Mouse (Mus musculus) embryo, embryonic 11.5 days (tissue): Measurements from ENCODE around the gene Dnal1.

Source experiments
- DNase-seq: peaks from one replicate; pipeline ENCODE4 v3.0.0-alpha.2; 2012; ENCODE audit warnings: low read depth, low spot score

The Dnal1 gene

GRCm38 (mm10) chr12:84161616-84162433, 47.7 kb downstream of the Dnal1 start:
- no peak for DNase-seq

GRCm38 (mm10) chr12:84163133-84163532, 49.0 kb downstream of the Dnal1 start:
- DNase-seq = no peak

- DNase-seq = no peak
These were observed 49.5 kb downstream of the Dnal1 start for GRCm38 (mm10) chr12:84163586-84164110.

- DNase-seq = no peak
These were observed 51.6 kb downstream of the Dnal1 start for GRCm38 (mm10) chr12:84165631-84166373.

- no peak for DNase-seq
These were observed 56.4 kb downstream of the Dnal1 start for GRCm38 (mm10) chr12:84170610-84171009.

GRCm38 (mm10) chr12:84172216-84172615, 58.0 kb downstream of the Dnal1 start:
- no peak for DNase-seq

- no peak for DNase-seq
These were observed 58.7 kb downstream of the Dnal1 start for GRCm38 (mm10) chr12:84172862-84173261.

- no peak for DNase-seq
These were observed 59.2 kb downstream of the Dnal1 start for GRCm38 (mm10) chr12:84173309-84173915.

GRCm38 (mm10) chr12:84174190-84174811, 60.1 kb downstream of the Dnal1 start:
- DNase-seq = no peak

GRCm38 (mm10) chr12:84174871-84175270, 60.7 kb downstream of the Dnal1 start:
- no peak for DNase-seq

GRCm38 (mm10) chr12:84175659-84176061, 61.5 kb downstream of the Dnal1 start:
- peak; percentile 63 for DNase-seq

GRCm38 (mm10) chr12:84176126-84176769, 62.1 kb downstream of the Dnal1 start:
- no peak for DNase-seq

- DNase-seq = no peak
These were observed 63.0 kb downstream of the Dnal1 start for GRCm38 (mm10) chr12:84176886-84177765.

GRCm38 (mm10) chr12:84178052-84178451, 63.9 kb downstream of the Dnal1 start:
- no peak for DNase-seq

GRCm38 (mm10) chr12:84178652-84179445, 64.7 kb downstream of the Dnal1 start:
- DNase-seq = no peak

- no peak for DNase-seq
These were observed 65.9 kb downstream of the Dnal1 start for GRCm38 (mm10) chr12:84180090-84180489.

GRCm38 (mm10) chr12:84180701-84181435, 66.7 kb downstream of the Dnal1 start:
- no peak for DNase-seq

- no peak for DNase-seq
These were observed 67.8 kb downstream of the Dnal1 start for GRCm38 (mm10) chr12:84181999-84182398.

- no peak for DNase-seq
These were observed 70.8 kb downstream of the Dnal1 start for GRCm38 (mm10) chr12:84184979-84185378.
